Mouse (Mus musculus): ENCODE measurements around the gene Ehbp1. TPM values are rescaled to one million over a fixed set of nuclear protein-coding genes. Genes with fewer than 3 reads are reported as not detected.

Ehbp1 gene
- polyA plus RNA-seq, 1 experiment from 2014 or later = 24.0 TPM

- H3K9me3 ChIP-seq (ENCODE audit: control insufficient read depth, low read length) = no peaks in the 10 kb centered on the region
- ATAC-seq (ENCODE audit: low FRiP score) (no peak), DNase-seq (ENCODE audit: low spot score) (no peak)
- H3K36me3 ChIP-seq (replicated peaks; ENCODE audit: control insufficient read depth, insufficient read depth) = peaks cover 10% of the 10 kb centered on the region
- peak overlapping the region; percentile 81 for H3K4me2 ChIP-seq (replicated peaks)
- peak overlapping the region; percentile 93 for H3K27ac ChIP-seq
- 1% methylated on average over 6 of the region's 6 CpGs for WGBS
- H3K4me3 ChIP-seq (replicated peaks; ENCODE audit: low read length) = peak overlapping the region; percentile 80
- peak overlapping the region; percentile 81 for H3K9ac ChIP-seq
- no peaks in the 10 kb centered on the region for H3K27me3 ChIP-seq (ENCODE audit: control insufficient read depth, insufficient read depth, low read length)
- H3K4me1 ChIP-seq (replicated peaks; ENCODE audit: control insufficient read depth, insufficient read depth, low read length) = peaks cover 27% of the 10 kb centered on the region
These were observed 54.6 kb downstream of the Ehbp1 start for GRCm38 (mm10) chr11:22287513-22287900.

DNA sequence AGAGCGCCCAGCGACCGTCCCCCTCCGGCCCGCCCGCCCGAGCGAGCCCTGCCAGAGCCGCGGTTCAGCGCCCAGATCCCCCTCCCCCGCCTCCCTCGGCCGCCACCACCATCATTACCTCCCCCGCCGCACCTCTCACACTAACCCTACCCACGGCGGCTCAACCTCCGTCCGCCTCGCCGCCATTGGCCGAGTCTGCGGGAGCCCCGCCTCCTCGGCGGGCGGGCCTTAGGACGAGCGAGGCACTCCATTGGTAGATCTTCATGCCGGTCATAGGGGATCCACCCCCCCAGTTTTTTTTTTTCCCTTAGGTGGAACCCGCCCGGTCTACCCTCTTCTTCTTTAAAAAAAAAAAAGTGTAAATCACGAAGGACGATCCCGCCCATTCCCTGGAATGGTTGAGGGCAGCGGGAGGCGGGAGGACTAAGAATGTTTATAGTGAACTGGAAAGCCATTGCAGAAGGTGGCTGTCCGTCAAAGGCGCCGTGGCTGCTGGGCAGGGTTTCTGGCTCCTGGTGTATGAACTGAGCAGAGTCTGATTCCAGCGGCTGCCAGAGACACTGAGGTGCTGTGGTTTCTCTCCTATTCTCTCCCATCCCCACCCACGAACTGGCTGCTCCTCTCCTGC is 55.1 kb downstream of the Ehbp1 start:
- peaks cover 15% of the 10 kb centered on the region for H3K36me3 ChIP-seq (replicated peaks; ENCODE audit: control insufficient read depth, insufficient read depth)
- ATAC-seq (ENCODE audit: low FRiP score) (peak; percentile 100), DNase-seq (ENCODE audit: low spot score) (peak; percentile 98)
- H3K4me2 ChIP-seq (replicated peaks) = peak overlapping the region; percentile 81
- peak overlapping the region; percentile 81 for H3K9ac ChIP-seq
- H3K4me3 ChIP-seq (replicated peaks; ENCODE audit: low read length) = peak overlapping the region; percentile 80
- H3K4me1 ChIP-seq (replicated peaks; ENCODE audit: control insufficient read depth, insufficient read depth, low read length) = peaks cover 27% of the 10 kb centered on the region
- H3K27ac ChIP-seq = peak overlapping the region; percentile 93
- H3K9me3 ChIP-seq (ENCODE audit: control insufficient read depth, low read length) = no peaks in the 10 kb centered on the region
- H3K27me3 ChIP-seq (ENCODE audit: control insufficient read depth, insufficient read depth, low read length) = no peaks in the 10 kb centered on the region
- WGBS = under 1% methylated on average over 42 of the region's 43 CpGs

GRCm38 (mm10) chr11:22286371-22286872 is 55.7 kb downstream of the Ehbp1 start:
- peak; percentile 74 for ATAC-seq (ENCODE audit: low FRiP score)
- Histone ChIP-seq H3K9ac (peak overlapping the region; percentile 78), H3K4me2 (replicated peaks) (peak overlapping the region; percentile 68), H3K4me3 (replicated peaks; ENCODE audit: low read length) (peak overlapping the region; percentile 80), H3K9me3 (ENCODE audit: control insufficient read depth, low read length) (no peaks in the 10 kb centered on the region), H3K36me3 (replicated peaks; ENCODE audit: control insufficient read depth, insufficient read depth) (peaks cover 20% of the 10 kb centered on the region), H3K4me1 (replicated peaks; ENCODE audit: control insufficient read depth, insufficient read depth, low read length) (peaks cover 27% of the 10 kb centered on the region), H3K27me3 (ENCODE audit: control insufficient read depth, insufficient read depth, low read length) (no peaks in the 10 kb centered on the region), H3K27ac (peak overlapping the region; percentile 93)
- under 1% methylated on average over 33 of the region's 39 CpGs for WGBS
- DNase-seq (ENCODE audit: low spot score) = no peak

GRCm38 (mm10) chr11:22276656-22277055 is 65.4 kb downstream of the Ehbp1 start:
- DNase-seq (ENCODE audit: low spot score) (no peak), ATAC-seq (ENCODE audit: low FRiP score) (no peak)
- 96% methylated on average over 3 of the region's 3 CpGs for WGBS
- H3K27me3 ChIP-seq (ENCODE audit: control insufficient read depth, insufficient read depth, low read length) = no peaks in the 10 kb centered on the region
- no peak overlapping the region for H3K27ac ChIP-seq
- peaks cover 23% of the 10 kb centered on the region for H3K36me3 ChIP-seq (replicated peaks; ENCODE audit: control insufficient read depth, insufficient read depth)
- no peak overlapping the region for H3K4me3 ChIP-seq (replicated peaks; ENCODE audit: low read length)
- no peak overlapping the region for H3K9ac ChIP-seq
- H3K4me2 ChIP-seq (replicated peaks) = no peak overlapping the region
- peaks cover 8% of the 10 kb centered on the region; the same call in 1 of the 2 replicates for H3K9me3 ChIP-seq (ENCODE audit: control insufficient read depth, low read length)
- no peaks in the 10 kb centered on the region for H3K4me1 ChIP-seq (replicated peaks; ENCODE audit: control insufficient read depth, insufficient read depth, low read length)

GRCm38 (mm10) chr11:22274144-22274543 is 67.9 kb downstream of the Ehbp1 start:
- Histone ChIP-seq H3K27me3 (ENCODE audit: control insufficient read depth, insufficient read depth, low read length) (no peaks in the 10 kb centered on the region), H3K4me3 (replicated peaks; ENCODE audit: low read length) (no peak overlapping the region), H3K36me3 (replicated peaks; ENCODE audit: control insufficient read depth, insufficient read depth) (peaks cover 11% of the 10 kb centered on the region), H3K4me1 (replicated peaks; ENCODE audit: control insufficient read depth, insufficient read depth, low read length) (no peaks in the 10 kb centered on the region), H3K9me3 (ENCODE audit: control insufficient read depth, low read length) (0 out of 2 replicates have a peak, but pooled peaks cover 8% of the 10 kb centered on the region), H3K4me2 (replicated peaks) (no peak overlapping the region), H3K27ac (no peak overlapping the region), H3K9ac (no peak overlapping the region)
- WGBS = 98% methylated on average over 2 of the region's 2 CpGs
- no peak for DNase-seq (ENCODE audit: low spot score)
- ATAC-seq (ENCODE audit: low FRiP score) = no peak

DNA sequence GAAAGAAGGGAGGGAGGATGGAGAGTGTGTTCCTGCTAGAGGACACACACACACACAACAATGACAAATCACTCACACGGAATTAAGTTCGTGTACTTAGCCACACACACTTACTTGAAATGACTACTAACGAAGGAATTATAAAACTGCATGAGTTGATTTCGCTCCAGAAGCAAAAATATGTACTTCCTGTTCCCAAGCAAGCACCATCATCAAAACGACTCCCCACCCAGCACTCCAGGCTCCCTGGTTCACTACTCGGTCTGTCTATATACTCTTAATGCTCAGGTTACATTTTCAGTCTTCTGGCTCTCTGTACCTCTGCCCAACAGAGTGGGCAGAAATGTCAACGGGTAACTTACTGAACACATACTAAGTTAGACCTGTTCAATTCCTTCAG is 68.7 kb downstream of the Ehbp1 start:
- H3K4me3 ChIP-seq (replicated peaks; ENCODE audit: low read length) = no peak overlapping the region
- H3K4me2 ChIP-seq (replicated peaks) = no peak overlapping the region
- no peak for ATAC-seq (ENCODE audit: low FRiP score)
- H3K9me3 ChIP-seq (ENCODE audit: control insufficient read depth, low read length) = 0 out of 2 replicates have a peak, but pooled peaks cover 8% of the 10 kb centered on the region
- H3K4me1 ChIP-seq (replicated peaks; ENCODE audit: control insufficient read depth, insufficient read depth, low read length) = no peaks in the 10 kb centered on the region
- H3K9ac ChIP-seq = no peak overlapping the region
- WGBS = 93% methylated on average over 7 of the region's 7 CpGs
- no peak overlapping the region for H3K27ac ChIP-seq
- H3K36me3 ChIP-seq (replicated peaks; ENCODE audit: control insufficient read depth, insufficient read depth) = peaks cover 11% of the 10 kb centered on the region
- no peak for DNase-seq (ENCODE audit: low spot score)
- H3K27me3 ChIP-seq (ENCODE audit: control insufficient read depth, insufficient read depth, low read length) = no peaks in the 10 kb centered on the region

- H3K27ac ChIP-seq = no peak overlapping the region
- H3K4me1 ChIP-seq (replicated peaks; ENCODE audit: control insufficient read depth, insufficient read depth, low read length) = no peaks in the 10 kb centered on the region
- DNase-seq (ENCODE audit: low spot score) (no peak), ATAC-seq (ENCODE audit: low FRiP score) (no peak)
- no peak overlapping the region for H3K9ac ChIP-seq
- H3K36me3 ChIP-seq (replicated peaks; ENCODE audit: control insufficient read depth, insufficient read depth) = peaks cover 9% of the 10 kb centered on the region
- no peak overlapping the region for H3K4me3 ChIP-seq (replicated peaks; ENCODE audit: low read length)
- 0 out of 2 replicates have a peak, but pooled peaks cover 4% of the 10 kb centered on the region for H3K9me3 ChIP-seq (ENCODE audit: control insufficient read depth, low read length)
- H3K27me3 ChIP-seq (ENCODE audit: control insufficient read depth, insufficient read depth, low read length) = no peaks in the 10 kb centered on the region
- WGBS = 88% methylated on average over 3 of the region's 3 CpGs
- no peak overlapping the region for H3K4me2 ChIP-seq (replicated peaks)
These were observed 70.2 kb downstream of the Ehbp1 start for GRCm38 (mm10) chr11:22271889-22272288.

DNA sequence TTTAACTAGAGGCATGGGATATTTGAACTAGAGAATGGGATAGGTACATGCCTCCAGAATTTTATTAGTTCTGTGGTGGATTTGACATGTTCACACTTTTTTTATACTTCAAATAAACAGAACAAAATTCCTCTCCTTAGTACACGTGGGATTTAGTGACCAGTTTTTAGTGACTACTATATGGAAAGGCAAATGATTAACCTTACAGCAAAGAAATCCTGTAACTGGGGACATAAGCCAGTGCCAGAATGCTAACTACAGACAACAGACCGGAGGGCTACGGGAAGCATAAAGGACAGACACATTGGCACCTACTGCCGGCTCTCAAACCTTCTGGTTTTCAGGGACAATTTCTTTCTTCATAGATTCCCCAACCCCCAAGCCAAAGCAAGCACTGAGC is 72.4 kb downstream of the Ehbp1 start:
- H3K9me3 ChIP-seq (ENCODE audit: control insufficient read depth, low read length) = no peaks in the 10 kb centered on the region
- no peak for ATAC-seq (ENCODE audit: low FRiP score)
- no peak overlapping the region for H3K4me3 ChIP-seq (replicated peaks; ENCODE audit: low read length)
- H3K27me3 ChIP-seq (ENCODE audit: control insufficient read depth, insufficient read depth, low read length) = no peaks in the 10 kb centered on the region
- WGBS = 85% methylated on average over 4 of the region's 4 CpGs
- DNase-seq (ENCODE audit: low spot score) = no peak
- H3K36me3 ChIP-seq (replicated peaks; ENCODE audit: control insufficient read depth, insufficient read depth) = no peaks in the 10 kb centered on the region
- no peak overlapping the region for H3K4me2 ChIP-seq (replicated peaks)
- no peak overlapping the region for H3K9ac ChIP-seq
- no peaks in the 10 kb centered on the region for H3K4me1 ChIP-seq (replicated peaks; ENCODE audit: control insufficient read depth, insufficient read depth, low read length)
- no peak overlapping the region for H3K27ac ChIP-seq

GRCm38 (mm10) chr11:22269173-22269572 is 72.9 kb downstream of the Ehbp1 start:
- H3K27me3 ChIP-seq (ENCODE audit: control insufficient read depth, insufficient read depth, low read length) = no peaks in the 10 kb centered on the region
- DNase-seq (ENCODE audit: low spot score) = no peak
- H3K9ac ChIP-seq = no peak overlapping the region
- H3K4me1 ChIP-seq (replicated peaks; ENCODE audit: control insufficient read depth, insufficient read depth, low read length) = no peaks in the 10 kb centered on the region
- no peak overlapping the region for H3K4me2 ChIP-seq (replicated peaks)
- 88% methylated on average over 3 of the region's 3 CpGs for WGBS
- H3K4me3 ChIP-seq (replicated peaks; ENCODE audit: low read length) = no peak overlapping the region
- H3K36me3 ChIP-seq (replicated peaks; ENCODE audit: control insufficient read depth, insufficient read depth) = no peaks in the 10 kb centered on the region
- no peaks in the 10 kb centered on the region for H3K9me3 ChIP-seq (ENCODE audit: control insufficient read depth, low read length)
- no peak overlapping the region for H3K27ac ChIP-seq
- ATAC-seq (ENCODE audit: low FRiP score) = no peak
